Mouse (Mus musculus) liver, embryonic 18 days (tissue): ENCODE data around the gene Lat. TPM values are rescaled to one million over a fixed set of nuclear protein-coding genes. Genes with fewer than 3 reads are reported as not detected.

Source experiments
- polyA plus RNA-seq: library from polyadenylated mRNA; depleted of rRNA; stranded (reverse); fragments of >200 nt; gene quantifications from 2 replicates; pipeline ENCODE4 v1.2.3, GENCODE M21; 2012; rRNA removed

Gene Lat
- 7.4 and 7.7 TPM in 2 replicates for polyA plus RNA-seq

DNA sequence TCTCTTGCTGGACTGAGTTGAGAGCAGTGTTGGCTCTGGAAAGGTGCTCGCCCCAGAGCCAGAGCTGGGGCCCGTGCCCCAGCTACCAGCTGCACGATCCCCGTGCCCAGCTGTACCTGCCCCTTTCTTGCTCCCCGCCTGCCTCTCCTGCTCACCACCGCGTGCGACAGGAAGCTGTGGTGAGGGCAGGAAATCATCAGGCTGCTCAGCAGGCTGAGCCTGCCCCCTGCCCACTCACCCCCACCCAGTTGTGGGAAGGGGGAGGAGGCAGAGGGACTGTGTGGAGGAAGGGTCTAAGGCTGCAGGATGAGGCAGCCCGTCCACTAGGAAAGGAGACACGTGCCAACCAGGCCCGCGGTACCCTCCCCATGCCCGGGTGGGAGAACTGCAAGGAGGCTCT is at the start of gene Lat:
Gene Lat, minus strand, starts transcription at position 178 of the 400 bp plus-strand sequence.

DNA sequence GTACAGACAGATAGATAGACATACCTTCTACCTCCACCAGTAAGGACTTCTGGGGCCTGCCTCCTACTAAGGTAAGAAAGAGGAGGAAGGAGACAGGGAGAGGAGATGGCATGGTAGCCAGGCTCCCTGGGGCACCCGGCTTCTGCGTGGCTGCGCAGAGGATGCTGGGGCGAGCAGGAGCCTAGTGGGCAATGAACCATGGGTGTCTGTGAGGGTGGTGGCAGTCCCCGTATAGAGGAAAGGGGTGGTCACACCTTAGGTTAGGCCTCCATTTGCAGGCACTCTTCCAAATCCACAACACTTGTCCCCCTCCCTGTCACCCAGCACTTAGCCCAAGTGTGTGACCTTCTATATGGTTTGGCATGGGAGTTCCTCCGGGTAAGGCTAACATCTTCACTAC is 45.4 kb upstream of the Lat start, which contains the start of gene Cd19:
Gene Cd19, minus strand, starts transcription at position 165 of the 400 bp plus-strand sequence.

DNA sequence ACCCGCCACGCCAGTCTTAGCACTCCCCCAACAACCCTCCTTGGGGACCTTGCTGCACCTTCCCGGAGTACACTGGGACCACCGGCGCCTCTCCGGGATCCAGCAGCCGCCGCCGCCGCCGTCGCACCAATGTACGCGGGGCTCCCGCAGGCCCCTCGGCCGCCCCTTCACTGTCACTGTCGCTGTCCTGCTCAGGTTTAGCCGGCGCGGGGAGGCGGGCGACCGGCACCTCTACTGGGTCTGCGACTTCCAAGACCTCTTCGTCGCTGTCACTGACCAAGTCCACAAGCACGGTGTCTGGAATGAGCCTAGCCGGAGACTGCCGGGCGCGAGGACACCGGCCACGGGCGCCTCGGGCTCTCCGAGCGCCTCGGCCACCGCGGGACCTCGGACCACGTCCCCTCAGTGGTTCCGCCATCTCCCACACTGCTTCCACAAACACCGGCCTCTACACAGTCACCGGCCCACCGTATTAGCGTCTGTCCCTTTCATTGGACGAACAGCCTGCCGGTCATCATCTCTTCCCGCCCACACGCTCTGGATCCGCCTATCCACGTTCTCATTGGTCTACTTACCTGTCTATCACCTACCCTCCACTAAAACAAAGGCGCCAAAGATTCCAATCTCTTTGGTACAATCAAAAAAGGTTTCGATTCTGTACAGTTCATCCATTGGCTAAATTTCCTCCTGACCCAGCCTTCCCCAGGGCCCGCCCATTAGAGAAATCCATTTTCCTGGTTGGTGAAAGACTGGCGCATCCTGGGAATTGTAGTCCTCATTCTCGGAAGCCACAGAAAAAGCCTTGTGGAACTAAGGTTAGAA is 27.1 kb upstream of the Lat start, which contains the start of gene Nfatc2ip:
Gene Nfatc2ip, minus strand, starts transcription at position 440 of the 822 bp plus-strand sequence.

DNA sequence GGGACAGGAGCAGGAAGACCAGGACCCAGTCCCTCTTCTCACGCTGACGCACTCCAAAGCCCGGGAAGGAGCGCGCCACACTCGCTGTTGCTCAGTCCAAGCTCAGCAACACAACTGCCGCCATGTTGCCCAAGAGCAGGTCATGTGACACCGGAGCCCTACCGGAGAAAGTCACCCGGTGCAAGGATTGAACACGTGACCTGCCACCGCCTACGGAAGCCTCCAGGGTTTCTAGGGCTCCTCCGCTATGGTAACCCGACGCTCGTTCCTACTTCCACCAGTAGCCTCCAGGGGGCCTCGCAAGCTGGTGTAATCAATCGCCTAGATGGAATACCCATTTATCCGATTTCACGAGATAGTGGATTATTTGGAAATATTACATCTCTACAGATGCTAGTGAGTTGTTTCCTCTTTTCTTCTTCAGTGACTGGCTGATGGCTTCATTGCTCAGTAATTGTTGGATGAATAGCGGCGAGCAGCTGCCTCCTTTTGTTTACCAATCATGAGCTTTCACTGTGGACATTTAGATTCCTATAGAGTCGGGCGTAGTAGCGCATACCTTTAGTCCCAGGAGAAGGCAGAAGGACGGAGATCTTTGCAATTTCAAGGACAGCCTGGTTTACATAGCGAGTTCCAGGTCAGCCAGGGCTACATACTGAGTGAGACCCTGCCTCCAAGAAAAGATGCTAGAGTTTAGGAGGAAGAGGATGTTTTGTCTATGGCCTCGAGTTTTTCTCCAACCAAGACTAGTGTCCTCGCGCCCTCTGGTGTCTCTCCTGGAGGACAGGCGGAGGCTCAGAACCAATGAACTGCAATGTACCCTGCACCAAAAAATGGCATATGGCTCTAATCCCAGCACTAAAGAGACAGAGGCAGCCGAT is 8.1 kb upstream of the Lat start, which contains the start of gene Spns1:
Gene Spns1, minus strand, starts transcription at position 173 of the 881 bp plus-strand sequence.

Other genes starting within 250 kb of the Lat start
- gene Xpo6, start 169.1 kb downstream of the Lat start, polyA plus RNA-seq: 37.3 and 43.9 TPM in 2 replicates
- 4.3 and 4.4 TPM in 2 replicates for gene Sbk1, start 97.0 kb downstream of the Lat start, polyA plus RNA-seq
- 28.2 and 28.3 TPM in 2 replicates for gene Spns1, start 7.9 kb upstream of the Lat start, polyA plus RNA-seq
- 4.7 and 5.4 TPM in 2 replicates for gene Nfatc2ip, start 27.2 kb upstream of the Lat start, polyA plus RNA-seq
- gene Cd19, start 45.3 kb upstream of the Lat start, polyA plus RNA-seq: 6.5 and 8.9 TPM in 2 replicates
- gene Rabep2, start 59.2 kb upstream of the Lat start, polyA plus RNA-seq: 6.4 and 6.5 TPM in 2 replicates
- 0.16 and 0.67 TPM in 2 replicates for gene Atp2a1, start 93.5 kb upstream of the Lat start, polyA plus RNA-seq
- gene Sh2b1, start 105.9 kb upstream of the Lat start, polyA plus RNA-seq: 17.2 and 21.4 TPM in 2 replicates
- 66.4 and 78.6 TPM in 2 replicates for gene Tufm, start 117.8 kb upstream of the Lat start, polyA plus RNA-seq
- 25.1 and 32.3 TPM in 2 replicates for gene Atxn2l, start 133.9 kb upstream of the Lat start, polyA plus RNA-seq
- 49.9 and 50.0 TPM in 2 replicates for gene Eif3c, start 196.8 kb upstream of the Lat start, polyA plus RNA-seq
- gene Apobr, start 215.4 kb upstream of the Lat start, polyA plus RNA-seq: 4.2 and 5.8 TPM in 2 replicates
- 17.9 and 19.2 TPM in 2 replicates for gene Cln3, start 216.2 kb upstream of the Lat start, polyA plus RNA-seq
- gene Il27, start 225.4 kb upstream of the Lat start, polyA plus RNA-seq: 0.17 and 0.31 TPM in 2 replicates